Mouse (Mus musculus): ENCODE measurements around the gene Itgav.

DNA sequence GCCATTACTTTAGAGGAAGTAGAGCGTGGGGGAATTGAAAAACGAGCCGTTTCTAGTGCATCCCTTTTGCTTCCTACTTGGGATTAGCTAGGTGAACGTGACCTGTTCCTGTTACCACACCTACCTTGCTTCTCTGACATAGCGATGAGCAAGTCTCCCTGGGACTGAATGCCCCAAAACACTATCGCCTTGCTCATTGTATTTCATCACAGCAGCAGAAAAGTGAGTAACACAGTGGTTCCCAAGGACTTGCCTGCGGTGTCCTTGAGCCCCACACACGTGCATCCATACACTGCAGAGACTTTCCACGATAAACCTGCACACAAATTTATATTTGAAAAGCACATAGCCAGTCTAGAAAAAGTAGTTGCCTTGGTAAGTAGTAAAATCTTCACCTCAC lies 49.3 kb upstream of the Itgav start:
- TF ChIP-seq CTCF (IDR thresholded peaks at IDR 0.05) = no peak
- no peak for TF ChIP-seq EP300 (IDR thresholded peaks at IDR 0.05; ENCODE audit: insufficient read depth, low read depth, low read length)

Data from heart, adult 2 months (tissue).